Mouse (Mus musculus): Measurements from ENCODE around the gene Smpdl3b. TPM values are rescaled to one million over a fixed set of nuclear protein-coding genes. Genes with fewer than 3 reads are reported as not detected.

Smpdl3b gene
- polyA plus RNA-seq, 1 experiment from 2014 or later: 1.0 TPM

GRCm38 (mm10) chr4:132796196-132796886 lies 39.3 kb upstream of the Smpdl3b start, which contains the start of gene Themis2:
Gene Themis2 (minus strand): TSS chr4:132796387.
- peaks cover 61% of the 10 kb centered on the region for H3K79me2 ChIP-seq (ENCODE audit: inconsistent target)
- H3K27ac ChIP-seq: peak within 1 kb of the TSS; percentile 96
- WGBS (ENCODE audit: missing documents): under 1% methylated on average over 21 of the region's 21 CpGs
- H3K4me3 ChIP-seq (ENCODE audit: inconsistent target): peak within 1 kb of the TSS; percentile 94
- peaks cover 15% of the 10 kb centered on the region for H3K36me3 ChIP-seq (ENCODE audit: inconsistent target)

- 43% methylated on average over 7 of the region's 7 CpGs for WGBS (ENCODE audit: missing documents)
- Histone ChIP-seq H3K79me2 (ENCODE audit: inconsistent target) (peaks cover 73% of the 10 kb centered on the region), H3K4me3 (ENCODE audit: inconsistent target) (peak overlapping the region; percentile 94), H3K27ac (peak overlapping the region; percentile 96), H3K36me3 (ENCODE audit: inconsistent target) (peaks cover 27% of the 10 kb centered on the region)
These were observed 38.1 kb upstream of the Smpdl3b start for GRCm38 (mm10) chr4:132795171-132795570.

GRCm38 (mm10) chr4:132794760-132795159 lies 37.7 kb upstream of the Smpdl3b start:
- H3K36me3 ChIP-seq (ENCODE audit: inconsistent target): peaks cover 31% of the 10 kb centered on the region
- H3K27ac ChIP-seq: peak overlapping the region; percentile 96
- peaks cover 77% of the 10 kb centered on the region for H3K79me2 ChIP-seq (ENCODE audit: inconsistent target)
- 19% methylated on average over 8 of the region's 8 CpGs for WGBS (ENCODE audit: missing documents)
- peak overlapping the region; percentile 94 for H3K4me3 ChIP-seq (ENCODE audit: inconsistent target)

- H3K79me2 ChIP-seq (ENCODE audit: inconsistent target): peaks cover 84% of the 10 kb centered on the region
- H3K36me3 ChIP-seq (ENCODE audit: inconsistent target): peaks cover 39% of the 10 kb centered on the region
- WGBS (ENCODE audit: missing documents): 0% methylated on average over 9 of the region's 9 CpGs
- peak overlapping the region; percentile 96 for H3K27ac ChIP-seq
- H3K4me3 ChIP-seq (ENCODE audit: inconsistent target): peak overlapping the region; percentile 94
These were observed 37.0 kb upstream of the Smpdl3b start for GRCm38 (mm10) chr4:132794028-132794427.

GRCm38 (mm10) chr4:132793322-132794004 lies 36.4 kb upstream of the Smpdl3b start:
- peak overlapping the region; percentile 96 for H3K27ac ChIP-seq
- H3K79me2 ChIP-seq (ENCODE audit: inconsistent target): peaks cover 90% of the 10 kb centered on the region
- H3K4me3 ChIP-seq (ENCODE audit: inconsistent target): peak overlapping the region; percentile 94
- WGBS (ENCODE audit: missing documents): 80% methylated on average over 4 of the region's 9 CpGs
- peaks cover 43% of the 10 kb centered on the region for H3K36me3 ChIP-seq (ENCODE audit: inconsistent target)

GRCm38 (mm10) chr4:132789731-132790130 lies 32.7 kb upstream of the Smpdl3b start:
- Histone ChIP-seq H3K27ac (no peak overlapping the region), H3K36me3 (ENCODE audit: inconsistent target) (peaks cover 59% of the 10 kb centered on the region), H3K4me3 (ENCODE audit: inconsistent target) (no peak overlapping the region), H3K79me2 (ENCODE audit: inconsistent target) (peaks cover 100% of the 10 kb centered on the region)
- WGBS (ENCODE audit: missing documents): 95% methylated on average over 6 of the region's 8 CpGs

GRCm38 (mm10) chr4:132785228-132785627 lies 28.2 kb upstream of the Smpdl3b start:
- Histone ChIP-seq H3K27ac (no peak overlapping the region), H3K79me2 (ENCODE audit: inconsistent target) (peaks cover 80% of the 10 kb centered on the region), H3K36me3 (ENCODE audit: inconsistent target) (peaks cover 68% of the 10 kb centered on the region), H3K4me3 (ENCODE audit: inconsistent target) (no peak overlapping the region)
- 92% methylated on average over 9 of the region's 13 CpGs for WGBS (ENCODE audit: missing documents)

GRCm38 (mm10) chr4:132783732-132784131 lies 26.7 kb upstream of the Smpdl3b start:
- Histone ChIP-seq H3K27ac (no peak overlapping the region), H3K79me2 (ENCODE audit: inconsistent target) (peaks cover 65% of the 10 kb centered on the region), H3K4me3 (ENCODE audit: inconsistent target) (no peak overlapping the region), H3K36me3 (ENCODE audit: inconsistent target) (peaks cover 53% of the 10 kb centered on the region)
- WGBS (ENCODE audit: missing documents): 95% methylated on average over 2 of the region's 2 CpGs

- 11% methylated on average over 4 of the region's 4 CpGs for WGBS (ENCODE audit: missing documents)
- Histone ChIP-seq H3K36me3 (ENCODE audit: inconsistent target) (peaks cover 54% of the 10 kb centered on the region), H3K27ac (peak overlapping the region; percentile 43), H3K4me3 (ENCODE audit: inconsistent target) (no peak overlapping the region), H3K79me2 (ENCODE audit: inconsistent target) (peaks cover 30% of the 10 kb centered on the region)
These were observed 23.2 kb upstream of the Smpdl3b start for GRCm38 (mm10) chr4:132780288-132780687.

- Histone ChIP-seq H3K4me3 (ENCODE audit: inconsistent target) (no peak overlapping the region), H3K36me3 (ENCODE audit: inconsistent target) (peaks cover 51% of the 10 kb centered on the region), H3K27ac (no peak overlapping the region), H3K79me2 (ENCODE audit: inconsistent target) (peaks cover 14% of the 10 kb centered on the region; the same call in 1 of the 2 replicates)
- 98% methylated on average over 6 of the region's 6 CpGs for WGBS (ENCODE audit: missing documents)
These were observed 21.6 kb upstream of the Smpdl3b start for GRCm38 (mm10) chr4:132778562-132779201.

- Histone ChIP-seq H3K36me3 (ENCODE audit: inconsistent target) (peaks cover 32% of the 10 kb centered on the region), H3K27ac (no peak overlapping the region), H3K4me3 (ENCODE audit: inconsistent target) (no peak overlapping the region), H3K79me2 (ENCODE audit: inconsistent target) (no peaks in the 10 kb centered on the region)
- 78% methylated on average over 3 of the region's 5 CpGs for WGBS (ENCODE audit: missing documents)
These were observed 19.7 kb upstream of the Smpdl3b start for GRCm38 (mm10) chr4:132776764-132777163.

GRCm38 (mm10) chr4:132774905-132775304 lies 17.9 kb upstream of the Smpdl3b start:
- WGBS (ENCODE audit: missing documents): 93% methylated on average over 3 of the region's 3 CpGs
- no peaks in the 10 kb centered on the region for H3K79me2 ChIP-seq (ENCODE audit: inconsistent target)
- H3K27ac ChIP-seq: no peak overlapping the region
- no peak overlapping the region for H3K4me3 ChIP-seq (ENCODE audit: inconsistent target)
- H3K36me3 ChIP-seq (ENCODE audit: inconsistent target): peaks cover 26% of the 10 kb centered on the region

GRCm38 (mm10) chr4:132771776-132772175 lies 14.7 kb upstream of the Smpdl3b start:
- 89% methylated on average over 9 of the region's 9 CpGs for WGBS (ENCODE audit: missing documents)
- H3K79me2 ChIP-seq (ENCODE audit: inconsistent target): peaks cover 12% of the 10 kb centered on the region
- no peak overlapping the region for H3K4me3 ChIP-seq (ENCODE audit: inconsistent target)
- no peak overlapping the region for H3K27ac ChIP-seq
- H3K36me3 ChIP-seq (ENCODE audit: inconsistent target): peaks cover 26% of the 10 kb centered on the region

GRCm38 (mm10) chr4:132767914-132768876 lies 11.1 kb upstream of the Smpdl3b start, which contains the start of gene Rpa2:
Gene Rpa2 (plus strand): TSS chr4:132768332.
- H3K79me2 ChIP-seq (ENCODE audit: inconsistent target): peaks cover 12% of the 10 kb centered on the region
- H3K27ac ChIP-seq: peak within 1 kb of the TSS; percentile 25
- peak within 1 kb of the TSS; percentile 69 for H3K4me3 ChIP-seq (ENCODE audit: inconsistent target)
- H3K36me3 ChIP-seq (ENCODE audit: inconsistent target): no peaks in the 10 kb centered on the region
- under 1% methylated on average over 71 of the region's 71 CpGs for WGBS (ENCODE audit: missing documents)
